Mouse (Mus musculus) cerebellum, postnatal 14 days (tissue): ENCODE results near the gene Fkbp5.
A peak's percentile ranks its signal among the peaks of the same experiment; 100 is the strongest.
"Not testable (repeated sequence)": the region's sequence is repeated elsewhere in the genome, so short reads cannot be mapped to it uniquely, and the experiment has no call there.

Experiments used
- DNase-seq, 2 experiments: peaks; one replicate each; pipeline ENCODE4 v3.0.0; 2021; ENCODE audit warnings: mixed read lengths in 2 of 2

Gene Fkbp5

DNA sequence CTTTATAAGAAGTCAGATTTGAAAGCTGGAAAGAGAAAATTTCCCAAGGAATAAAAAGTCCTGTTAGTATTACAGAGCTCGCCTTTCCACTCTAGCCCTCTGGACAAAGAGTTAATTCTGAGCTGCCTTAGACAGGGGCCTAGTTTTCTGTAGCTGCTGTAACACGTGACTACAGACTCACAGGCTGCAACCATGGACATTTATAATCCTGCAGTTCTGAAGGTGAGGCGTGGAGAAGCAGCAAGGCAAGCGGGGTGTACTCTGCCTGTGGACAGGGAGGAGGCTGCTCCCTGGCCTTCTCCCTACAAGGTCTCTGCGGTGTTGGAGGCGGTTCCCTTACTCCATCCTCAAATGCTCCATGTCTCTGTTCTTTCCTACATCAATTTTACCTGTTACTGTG, 64.4 kb downstream of the Fkbp5 start:
- no peak for DNase-seq

DNA sequence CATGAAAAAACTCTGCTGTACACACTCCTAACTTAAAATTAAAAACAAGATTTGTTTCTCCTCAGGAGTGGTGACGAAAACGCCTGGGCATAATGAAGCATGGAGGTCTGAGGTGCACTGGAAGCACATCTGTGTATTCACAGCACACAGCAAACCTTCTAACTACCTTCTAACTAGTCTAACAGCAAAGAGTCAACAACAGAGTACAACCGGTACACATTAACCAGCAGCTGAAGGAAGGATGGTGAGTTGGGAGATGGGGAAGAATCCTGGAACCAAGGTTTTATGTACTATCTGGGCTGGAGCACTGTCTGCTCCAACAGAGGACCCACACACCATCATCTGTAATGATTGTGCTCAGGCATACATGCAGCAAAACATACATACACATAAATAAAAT, 65.4 kb downstream of the Fkbp5 start:
- DNase-seq: no peak

DNA sequence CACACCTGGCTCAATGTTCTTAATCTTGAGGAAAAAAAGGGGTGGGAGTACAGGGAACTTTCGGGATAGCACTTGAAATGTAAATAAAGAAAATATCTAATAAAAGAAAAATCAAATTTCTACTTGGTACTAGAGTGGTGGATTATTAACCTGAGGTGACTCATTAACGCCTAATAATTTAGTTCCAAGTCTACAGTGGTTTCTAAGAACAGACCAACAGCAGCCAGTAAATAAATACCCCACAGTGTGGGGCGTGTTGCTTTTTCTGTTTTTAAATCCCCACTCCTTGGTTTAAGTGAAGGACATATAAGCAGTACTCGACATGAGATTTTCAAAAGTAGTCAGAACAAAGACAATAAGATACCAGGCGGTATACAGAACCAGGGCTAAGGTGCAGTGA, 65.8 kb downstream of the Fkbp5 start:
- no peak for DNase-seq

DNA sequence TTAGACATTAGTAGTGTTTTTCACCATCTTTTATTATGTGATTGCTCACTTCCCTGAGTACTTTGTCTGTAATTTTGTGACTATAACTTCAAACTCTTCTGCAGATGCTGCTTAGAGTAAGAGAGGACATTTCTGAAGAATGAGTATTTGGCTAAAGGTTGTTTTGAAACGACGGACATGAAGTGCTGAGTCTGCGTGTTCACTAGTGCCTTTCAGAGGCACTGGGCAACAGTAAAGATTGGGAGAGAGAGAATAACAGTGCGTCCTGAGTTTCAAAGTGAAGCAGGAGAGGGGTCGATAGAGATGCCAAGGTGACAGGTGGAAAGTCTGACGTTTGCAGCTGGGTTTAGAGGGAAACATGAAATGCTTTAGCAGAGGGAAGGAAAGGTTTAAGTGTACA, 69.1 kb downstream of the Fkbp5 start:
- no peak for DNase-seq

DNA sequence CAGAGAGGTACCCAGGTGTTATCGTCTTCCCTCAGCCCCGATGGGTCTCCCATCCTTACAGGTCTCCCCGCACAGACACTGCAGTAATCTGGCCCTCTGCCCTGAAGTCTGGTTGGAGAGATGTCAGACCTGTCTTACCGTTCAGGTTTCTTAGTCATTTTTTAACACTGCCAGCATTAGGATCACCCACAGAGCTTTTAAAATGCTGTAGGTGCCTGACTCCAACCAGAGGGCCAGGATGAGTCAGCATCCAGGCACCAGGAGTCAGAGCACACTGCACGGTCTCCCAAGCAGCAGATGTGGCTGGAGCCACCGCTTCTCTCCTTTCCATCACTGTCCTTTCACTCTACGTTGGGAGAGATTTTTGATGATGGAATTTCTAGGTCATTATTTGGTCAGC, 69.5 kb downstream of the Fkbp5 start:
- peak; percentile 10 to 27 for DNase-seq

DNA sequence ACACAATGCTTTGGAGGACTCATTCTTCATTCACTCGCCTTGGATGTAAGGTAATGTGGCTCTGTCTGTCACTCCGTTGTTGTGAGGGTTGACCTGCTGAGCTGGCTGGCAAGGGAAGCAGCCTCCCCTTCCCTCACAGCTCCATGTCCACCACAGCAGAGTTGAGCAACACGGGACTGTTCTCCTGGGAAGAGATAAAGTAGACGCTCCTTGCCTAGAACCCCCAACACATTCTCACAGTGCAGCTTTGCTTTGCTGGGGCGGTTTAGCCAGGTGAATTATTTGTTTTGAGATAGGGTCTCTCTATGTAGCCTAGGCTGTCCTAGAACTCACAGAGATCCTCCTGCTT, 70.5 kb downstream of the Fkbp5 start:
- DNase-seq: no peak

DNA sequence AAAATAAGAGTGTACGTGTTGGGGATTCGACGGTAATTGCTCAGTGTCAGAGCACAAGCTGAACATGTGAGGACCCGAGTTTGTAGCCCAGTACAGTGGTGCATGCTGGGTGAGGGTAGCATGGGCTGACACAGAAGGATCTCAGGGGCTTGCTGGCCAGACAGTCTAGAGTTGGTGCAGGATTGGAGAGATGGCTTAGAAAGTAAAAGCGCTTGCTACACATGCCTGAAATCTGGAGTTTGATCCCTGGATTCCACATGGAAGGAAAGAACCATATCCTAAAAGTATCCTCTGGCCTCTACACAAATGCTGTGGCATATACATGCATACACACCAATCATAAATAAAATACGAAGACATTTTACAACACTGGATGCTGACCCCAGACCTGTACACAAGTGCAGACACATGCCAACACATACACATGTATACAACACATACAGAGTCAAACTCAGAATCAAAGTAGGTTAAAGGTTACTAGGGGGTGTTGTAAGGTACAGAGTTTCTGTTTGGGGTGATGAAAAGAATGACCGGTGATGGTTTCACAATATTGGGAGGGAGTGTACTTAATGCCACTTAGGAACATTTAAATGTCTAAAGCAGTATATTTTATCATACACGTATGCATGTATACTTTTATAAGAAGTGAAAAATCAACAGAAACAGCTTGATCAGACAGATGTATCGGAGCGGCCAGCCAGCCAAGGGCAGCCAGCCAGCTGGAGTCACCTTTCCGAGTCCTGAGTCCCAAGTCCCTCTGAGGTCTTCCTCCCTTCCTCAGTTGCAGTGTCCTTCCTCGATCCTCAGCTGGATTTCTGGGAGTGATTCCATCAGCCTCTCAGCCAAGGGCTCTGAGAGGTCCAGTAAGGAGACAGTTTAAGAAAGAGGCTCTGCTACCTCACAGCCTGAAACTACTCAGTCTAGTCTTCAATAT, 71.2 kb downstream of the Fkbp5 start:
- no peak for DNase-seq

DNA sequence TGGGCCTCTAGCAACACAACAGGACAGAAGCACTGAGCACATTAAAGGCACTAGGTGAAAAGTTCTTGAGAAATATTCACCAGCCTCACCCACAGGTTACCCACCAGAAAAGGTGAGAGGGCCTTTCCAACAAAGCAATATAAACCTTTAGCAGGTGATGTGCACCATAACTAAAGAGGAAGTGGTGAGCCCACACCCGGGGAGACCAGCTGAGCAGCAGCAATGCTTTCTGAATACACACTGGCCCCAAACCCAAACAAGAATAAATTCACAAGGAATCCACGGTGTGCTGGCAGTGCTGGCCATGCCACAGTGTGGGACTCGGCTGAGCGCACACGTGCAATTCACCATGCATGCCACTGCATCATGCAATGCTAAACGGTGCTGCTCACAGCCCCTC, 74.7 kb downstream of the Fkbp5 start:
- no peak for DNase-seq

DNA sequence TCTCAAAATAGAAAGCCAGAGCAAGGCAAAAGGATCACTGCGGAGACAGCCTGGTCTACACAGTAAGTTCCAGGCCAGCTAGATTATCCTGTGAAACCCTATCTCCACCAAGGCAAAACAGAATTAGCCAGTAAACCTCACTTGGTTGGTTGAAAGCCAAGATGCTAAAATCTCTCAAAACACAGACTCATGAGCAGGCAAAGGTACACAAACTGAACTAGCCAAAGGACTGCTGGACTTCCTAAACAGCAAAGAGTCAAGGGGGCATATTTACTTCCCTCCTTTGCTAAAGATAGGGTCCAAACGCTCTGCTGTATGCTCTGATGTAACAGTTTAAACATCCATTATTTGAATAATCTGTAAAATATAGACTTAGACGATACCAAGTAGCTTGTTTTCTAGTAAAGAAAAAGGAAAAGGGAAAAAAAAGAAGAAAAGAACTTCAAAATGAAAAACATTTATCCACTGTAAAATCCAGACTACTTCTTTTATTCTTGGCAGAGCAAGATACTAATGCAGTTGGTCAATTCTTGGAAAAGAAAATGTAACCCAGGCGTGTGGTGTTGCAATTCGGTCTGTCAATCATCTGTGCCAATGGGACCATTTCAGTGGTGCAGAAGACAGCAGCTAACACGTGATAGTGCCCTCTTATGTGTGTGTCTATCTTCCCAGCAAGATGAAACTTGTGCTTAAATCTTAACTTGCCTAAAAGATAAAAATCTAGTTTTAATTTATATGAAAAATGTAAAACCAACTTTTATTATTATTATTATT, 78.8 kb downstream of the Fkbp5 start:
- DNase-seq: no peak

DNA sequence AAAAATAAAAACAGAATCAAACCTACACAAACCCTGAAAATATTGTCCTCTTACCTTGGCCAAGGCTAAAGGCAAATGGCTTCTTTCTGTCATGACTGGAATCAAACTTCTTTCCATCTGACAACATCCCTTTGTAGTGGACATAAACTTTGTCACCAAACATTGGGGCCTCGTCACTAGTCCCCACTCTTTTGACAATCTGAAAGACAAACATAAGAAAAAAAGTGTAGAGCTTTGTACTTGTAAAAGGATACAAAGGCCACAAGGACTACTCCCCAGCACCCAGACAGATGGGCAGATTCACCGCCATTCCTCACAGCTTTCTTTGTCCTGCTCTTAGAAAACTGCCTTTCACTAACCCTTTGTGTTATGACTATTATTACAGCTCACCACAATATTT, 79.4 kb downstream of the Fkbp5 start:
- DNase-seq: no peak

DNA sequence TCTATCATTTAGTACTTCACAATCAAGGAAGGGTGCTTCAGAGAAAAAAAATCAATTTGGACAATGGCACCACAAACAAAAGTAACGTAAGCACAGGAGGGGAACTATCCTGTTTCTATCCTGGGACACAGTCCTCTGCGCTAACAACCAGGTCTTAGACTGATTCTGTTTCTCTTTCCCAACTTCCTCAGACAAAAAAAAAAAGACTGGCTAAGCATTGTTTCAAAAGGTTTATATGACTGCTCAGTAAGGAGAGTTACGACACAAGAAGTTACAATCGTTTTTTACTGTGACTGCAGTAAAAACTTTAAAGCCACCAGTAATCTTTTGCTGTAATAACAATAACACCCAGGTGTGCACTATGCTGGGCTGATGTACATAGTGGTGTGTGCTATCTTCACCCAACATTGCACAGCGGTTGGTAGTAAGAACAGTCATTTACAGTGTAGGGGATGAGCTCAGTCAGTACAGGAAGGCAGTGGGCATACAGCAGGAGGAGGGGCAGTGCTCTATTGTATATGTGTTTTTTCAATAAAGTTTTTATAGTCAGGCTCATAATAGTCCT, 82.3 kb downstream of the Fkbp5 start:
- DNase-seq: no peak

DNA sequence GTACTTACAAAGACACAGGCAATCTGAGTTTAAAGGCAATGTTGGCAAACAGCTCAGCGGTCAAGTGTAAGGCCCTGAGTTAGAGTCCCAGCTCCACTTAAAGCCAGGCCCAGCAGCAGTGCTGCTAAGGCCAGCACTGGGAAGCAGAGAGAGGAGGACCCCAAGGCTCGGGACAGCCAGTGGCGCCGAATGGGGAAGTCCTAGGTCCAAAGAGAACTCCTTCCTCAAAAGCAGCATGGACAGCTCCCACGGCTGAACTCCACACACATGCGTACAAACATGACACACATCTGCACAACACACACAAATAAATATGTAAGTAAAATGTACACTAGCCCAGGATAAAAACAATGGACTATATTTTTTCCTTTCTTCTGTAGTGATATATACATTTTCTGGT, 84.3 kb downstream of the Fkbp5 start:
- no peak for DNase-seq

DNA sequence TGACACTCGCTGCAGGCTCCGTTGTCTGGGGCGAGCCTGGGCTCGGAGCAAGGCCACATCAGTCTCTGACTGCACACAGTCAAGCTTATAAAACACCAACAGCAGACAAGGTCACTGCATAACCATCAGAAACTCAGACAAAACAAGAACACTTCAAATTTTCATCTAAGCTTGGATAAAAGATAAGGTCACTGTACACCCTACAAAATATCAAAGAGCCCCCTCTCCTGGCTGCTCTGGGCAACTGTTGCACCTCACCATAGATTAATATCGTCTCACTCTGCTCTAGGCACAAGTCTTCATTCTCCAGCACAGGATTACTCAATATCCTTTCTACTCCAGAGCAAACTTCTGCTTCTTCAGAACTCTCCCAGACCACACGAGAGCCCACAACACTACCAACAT, 85.4 kb downstream of the Fkbp5 start:
- DNase-seq: no peak

DNA sequence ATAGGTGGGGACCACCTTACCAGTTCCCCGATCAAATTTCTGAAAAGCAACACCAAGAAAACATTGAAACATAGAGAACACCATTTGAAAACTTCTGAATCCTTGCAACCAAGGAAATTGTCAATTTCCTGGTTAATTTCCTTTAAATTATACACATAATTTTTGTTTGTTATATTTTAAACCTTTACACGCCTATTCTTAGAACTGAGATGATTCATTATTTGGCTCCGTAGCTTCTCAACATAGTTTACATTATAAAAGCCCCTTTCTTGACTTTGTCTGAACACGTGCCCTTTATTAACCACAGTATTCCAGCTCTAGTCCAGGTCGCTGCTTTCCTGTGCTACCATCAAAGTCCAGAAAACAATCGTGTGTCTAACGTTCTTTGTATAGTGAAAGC, 86.3 kb downstream of the Fkbp5 start:
- no peak for DNase-seq

DNA sequence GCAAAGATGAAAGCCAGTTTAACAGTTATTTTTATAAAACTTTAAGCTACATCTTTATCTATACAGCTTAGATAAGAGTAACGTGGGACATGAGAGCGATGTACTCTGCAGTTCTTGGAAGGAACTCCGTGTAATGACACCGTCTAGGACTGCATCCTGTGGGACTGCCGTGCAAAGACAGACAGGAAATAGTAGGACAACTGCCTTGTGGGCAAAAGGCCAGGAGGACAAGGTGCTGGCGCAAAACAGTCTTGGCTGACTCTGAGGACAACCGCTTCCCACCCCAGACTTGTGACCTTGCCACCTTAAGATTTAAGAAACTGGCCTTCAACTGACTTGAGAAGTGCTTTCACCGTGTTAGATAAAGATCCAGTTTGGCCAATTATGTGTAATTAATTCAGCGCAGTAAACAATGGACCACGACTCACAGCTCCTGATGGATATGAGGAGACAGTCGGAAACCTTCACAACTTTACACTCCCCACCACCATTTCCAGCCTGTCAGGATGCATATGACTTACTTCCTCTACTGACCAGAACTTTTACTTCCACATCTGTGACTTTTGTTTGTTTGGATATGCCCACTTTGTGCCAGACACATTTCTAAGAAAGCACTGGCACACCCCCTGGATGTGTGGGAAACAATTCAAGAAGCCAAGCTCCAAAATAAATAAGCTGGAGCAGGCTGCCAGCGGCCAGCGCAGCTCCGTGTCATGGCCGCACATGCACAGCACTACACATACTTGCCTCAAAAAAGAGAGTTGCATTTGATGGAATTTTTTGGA, 88.7 kb downstream of the Fkbp5 start:
- DNase-seq: peak; percentile 27 to 38

DNA sequence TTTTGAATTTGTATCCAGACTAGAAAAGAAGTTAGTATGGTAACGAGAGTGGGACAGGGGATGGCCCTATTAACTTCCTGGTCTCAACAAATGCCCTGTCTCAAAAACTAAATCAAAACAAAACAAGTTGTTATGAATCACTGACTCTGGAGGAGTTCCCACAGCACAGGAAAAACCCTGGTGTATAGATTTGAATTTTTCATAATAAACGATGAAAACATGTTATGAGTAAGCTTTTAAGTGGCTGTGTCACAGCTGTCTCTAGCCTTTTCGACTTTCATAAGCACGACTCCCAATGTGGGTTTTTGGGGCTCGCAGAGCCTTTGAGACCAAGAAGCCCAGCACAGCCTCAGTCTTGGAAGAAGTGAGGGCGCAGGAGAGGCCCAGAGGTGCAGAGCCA, 89.7 kb downstream of the Fkbp5 start:
- no peak for DNase-seq

DNA sequence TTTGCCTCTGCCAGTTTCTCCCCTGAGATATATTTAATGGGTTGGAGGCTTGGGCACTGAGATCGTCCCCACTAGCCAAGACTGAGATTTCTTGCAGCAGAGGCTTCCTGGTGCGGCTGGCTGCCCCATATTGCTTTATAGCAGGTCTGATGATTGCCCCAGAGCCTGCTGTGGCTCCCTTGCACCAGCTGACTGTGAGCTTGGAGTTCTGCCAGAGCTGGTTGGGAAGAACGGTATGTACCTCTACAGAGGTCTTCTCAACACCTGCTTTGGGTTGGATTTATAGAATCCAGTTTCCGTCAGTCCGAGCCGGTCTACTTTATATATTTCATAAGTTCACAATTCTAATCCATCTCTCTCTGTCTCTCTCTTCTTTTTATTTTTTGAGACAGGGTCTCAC, 93.0 kb downstream of the Fkbp5 start:
- no peak for DNase-seq

DNA sequence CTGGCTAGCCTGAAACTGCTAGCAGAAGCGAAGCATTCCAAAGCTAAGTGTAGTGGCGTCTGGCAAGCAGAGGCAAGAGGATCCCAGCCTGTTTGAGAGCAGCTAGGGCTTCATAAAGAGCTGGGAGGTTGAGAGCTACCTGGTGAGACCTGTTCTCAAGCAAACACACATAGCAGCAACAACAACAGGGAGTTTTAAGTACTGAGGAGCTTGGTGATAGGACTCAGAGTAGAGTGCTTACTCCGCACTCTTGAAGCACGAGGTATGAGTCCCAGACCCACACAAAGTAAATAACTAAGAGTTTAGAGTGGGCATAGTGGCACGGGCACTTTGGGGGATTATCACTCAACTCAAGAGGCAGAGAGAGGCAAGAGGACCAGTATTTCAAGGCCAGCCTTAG, 96.3 kb downstream of the Fkbp5 start:
- DNase-seq: no peak

DNA sequence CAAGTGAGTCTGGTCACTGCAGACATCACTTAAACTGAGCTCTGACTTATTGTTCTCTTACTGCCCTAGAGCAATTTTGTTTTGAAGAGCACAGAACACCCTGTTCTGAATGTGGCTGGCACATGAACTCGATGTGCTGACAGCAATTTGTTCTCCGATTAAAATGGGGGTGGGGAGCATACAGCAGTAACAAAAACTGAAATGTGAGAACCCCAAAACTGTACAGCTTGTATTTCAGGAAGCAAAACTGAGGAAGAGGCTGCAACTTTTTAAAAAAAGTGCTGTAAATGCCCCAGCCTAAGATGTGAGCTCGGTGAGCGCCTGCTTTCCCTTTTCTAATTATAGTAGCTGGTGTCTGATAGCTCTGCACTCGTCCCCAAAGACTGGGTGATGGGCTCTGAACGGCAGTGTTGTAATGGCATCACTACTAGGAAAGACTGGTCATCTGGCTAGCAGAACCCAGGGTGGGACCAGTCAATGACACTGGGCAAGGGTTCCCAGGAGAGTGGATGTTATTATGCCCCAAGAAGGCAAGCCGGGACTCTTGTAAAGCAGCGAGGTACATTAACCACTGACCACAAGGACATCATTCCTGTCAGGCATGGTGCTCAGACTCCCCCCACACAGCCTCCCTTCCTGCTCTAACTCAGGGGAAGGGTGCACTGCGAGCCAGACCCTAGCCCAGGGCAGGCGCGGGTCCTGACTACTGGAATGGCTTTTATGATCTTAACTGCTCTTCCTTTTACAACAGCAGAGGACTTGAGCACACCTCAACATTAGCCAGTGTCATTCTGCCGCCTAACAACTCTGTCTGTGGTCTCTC, 96.9 kb downstream of the Fkbp5 start:
- DNase-seq: no peak

DNA sequence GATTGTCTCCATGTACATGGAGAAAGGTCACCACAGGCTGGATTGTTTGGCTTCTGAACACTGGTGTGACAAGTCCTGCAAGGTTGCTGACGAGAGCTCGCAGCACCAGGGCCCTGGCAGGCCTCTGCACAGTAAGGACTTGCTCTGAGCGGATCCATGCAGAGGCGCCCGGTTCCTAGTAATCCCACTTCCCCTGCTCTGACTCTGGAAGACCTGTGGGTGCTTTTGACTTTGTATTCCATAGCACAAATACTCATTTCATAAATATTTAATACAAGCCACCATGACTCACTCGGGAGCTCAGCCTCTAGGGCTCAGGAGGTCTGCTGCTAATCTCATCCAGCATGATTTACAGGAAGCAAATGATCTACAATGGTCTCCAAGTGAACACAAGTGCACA, 97.7 kb downstream of the Fkbp5 start:
- no peak for DNase-seq

DNA sequence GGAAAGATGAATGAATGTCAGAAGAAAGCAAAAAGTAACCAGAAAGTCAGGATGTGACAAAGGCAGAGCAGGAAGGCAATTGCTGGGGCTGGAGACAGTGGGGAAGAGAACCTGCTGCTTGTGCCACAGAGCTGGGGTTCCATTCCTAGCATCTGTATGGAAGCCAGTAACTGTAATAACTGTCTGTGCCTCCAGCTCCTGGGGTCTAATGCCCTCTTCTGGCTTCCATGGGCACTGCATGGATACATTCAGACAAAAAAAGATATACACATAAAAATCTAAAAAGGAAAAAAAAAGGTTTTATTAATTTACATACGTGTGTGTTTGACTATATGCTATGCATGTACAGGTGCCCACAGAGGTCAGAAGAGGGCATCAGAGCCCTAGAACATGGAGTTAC, 98.4 kb downstream of the Fkbp5 start:
- DNase-seq: peak; percentile 16 to 37

DNA sequence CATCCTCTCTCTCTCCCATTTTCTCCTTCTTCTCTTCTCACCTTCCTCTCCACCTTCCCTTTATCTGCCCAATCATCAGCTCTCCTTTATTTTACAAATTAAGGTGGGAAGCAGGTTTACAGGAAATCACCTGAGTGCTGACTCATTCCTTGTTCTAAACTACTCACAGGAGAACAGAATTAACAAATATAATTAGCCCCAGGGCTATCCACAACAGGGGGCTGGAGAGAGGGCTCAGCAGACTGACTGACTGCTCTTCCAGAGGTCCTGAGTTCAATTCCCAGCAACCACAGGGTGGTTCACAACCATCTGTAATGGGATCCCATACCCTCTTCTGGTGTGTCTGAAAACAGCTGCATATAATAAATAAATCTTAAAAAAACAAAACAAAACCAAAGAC, 98.8 kb downstream of the Fkbp5 start:
- not testable (repeated sequence) for DNase-seq
